In genomic region chr11:46089081-46089713, GRCm38 (mm10) we compare ENCODE assay signal across 12 mouse cellular contexts. TPM values are rescaled to one million over a fixed set of nuclear protein-coding genes. Genes with fewer than 3 reads are reported as not detected.
DNase-seq lines count a peak whose midpoint lies in the region; ATAC-seq and TF ChIP-seq lines count a peak whose summit lies in the region.
"Had no signal": no experiment of that assay in that cellular context is flagged by ENCODE, and none has a peak within 500 bp of the region (broad histone marks: within the 10 kb centered on the region; RNA-seq: fewer than 3 reads in every experiment).

No protein-coding gene starts in this region.

- no peak for TF ChIP-seq POLR2A in lung, adult 2 months (IDR thresholded peaks at IDR 0.05; ENCODE audit: borderline replicate concordance, extremely low read depth, low read depth, low read length)

- peak overlapping the region; percentile 19; the same call in 1 of the 2 replicates for H3K9ac ChIP-seq in lung, embryonic 16.5 days (ENCODE audit: low read length)
- H3K9ac ChIP-seq in embryonic facial prominence, embryonic 15.5 days, result no peak overlapping the region
- no peak overlapping the region for H3K9ac ChIP-seq in neural tube, embryonic 13.5 days
- H3K9ac ChIP-seq: forebrain, embryonic 13.5 days; neural tube, embryonic 12.5 days had no signal

- peak; percentile 92 for ATAC-seq in lung, embryonic 16.5 days (ENCODE audit: low read depth)
- 0 out of 2 replicates have a peak, but pooled peaks have one; percentile 18 for ATAC-seq in embryonic facial prominence, embryonic 15.5 days (ENCODE audit: insufficient number of reproducible peaks, low FRiP score, low TSS enrichment, low read depth)
- no peak for ATAC-seq in neural tube, embryonic 13.5 days (ENCODE audit: low read depth)
- no peak for ATAC-seq in granulocyte monocyte progenitor cell, adult 5-6 weeks (replicated peaks; ENCODE audit: poor library complexity, severe bottlenecking)
- ATAC-seq: forebrain, embryonic 13.5 days had no signal

- no peaks in the 10 kb centered on the region for H3K27me3 ChIP-seq in lung, embryonic 16.5 days (ENCODE audit: control insufficient read depth, insufficient read depth, low read depth, low read length)
- H3K27me3 ChIP-seq in embryonic facial prominence, embryonic 15.5 days, result no peaks in the 10 kb centered on the region
- no peaks in the 10 kb centered on the region for H3K27me3 ChIP-seq in neural tube, embryonic 13.5 days
- H3K27me3 ChIP-seq: forebrain, embryonic 13.5 days; neural tube, embryonic 12.5 days had no signal

- no peak for DNase-seq in lung, adult 2 months
- DNase-seq in kidney, postnatal 14 days, result peak; percentile 63
- no peak for DNase-seq in gastrocnemius, postnatal 10 days
- DNase-seq in cerebellum, adult 9-11 months, result no peak
- DNase-seq: adrenal gland, postnatal 25 days had no signal

- peak overlapping the region; percentile 81 for H3K27ac ChIP-seq in lung, embryonic 16.5 days (ENCODE audit: low read length)
- H3K27ac ChIP-seq in embryonic facial prominence, embryonic 15.5 days (replicated peaks), result no peak overlapping the region
- 0 out of 2 replicates have a peak overlapping the region, but pooled peaks have one; percentile 0 for H3K27ac ChIP-seq in neural tube, embryonic 13.5 days (replicated peaks)
- H3K27ac ChIP-seq: forebrain, embryonic 13.5 days; macrophage; neural tube, embryonic 12.5 days had no signal

- H3K4me2 ChIP-seq in lung, embryonic 16.5 days (ENCODE audit: low read depth, low read length), result 0 out of 2 replicates have a peak overlapping the region, but pooled peaks have one; percentile 19
- H3K4me2 ChIP-seq in embryonic facial prominence, embryonic 15.5 days (replicated peaks), result no peak overlapping the region
- H3K4me2 ChIP-seq in neural tube, embryonic 13.5 days, result no peak overlapping the region
- H3K4me2 ChIP-seq: forebrain, embryonic 13.5 days; neural tube, embryonic 12.5 days had no signal

- 44% methylated on average over 4 of the region's 4 CpGs for WGBS in lung, embryonic 16.5 days
- WGBS in lung, adult 2 months, result 53% methylated on average over 4 of the region's 4 CpGs
- 54% methylated on average over 4 of the region's 4 CpGs for whole genome bisulfite sequencing in embryonic facial prominence, embryonic 15.5 days
- 77% methylated on average over 4 of the region's 4 CpGs for WGBS in neural tube, embryonic 13.5 days

- H3K36me3 ChIP-seq in lung, embryonic 16.5 days (ENCODE audit: control insufficient read depth, insufficient read depth, low read length), result peaks cover 4% of the 10 kb centered on the region; the same call in 1 of the 2 replicates
- no peaks in the 10 kb centered on the region for H3K36me3 ChIP-seq in embryonic facial prominence, embryonic 15.5 days
- H3K36me3 ChIP-seq in neural tube, embryonic 13.5 days, result 0 out of 2 replicates have a peak, but pooled peaks cover 10% of the 10 kb centered on the region
- H3K36me3 ChIP-seq: neural tube, embryonic 12.5 days had no signal

- no peak overlapping the region for H3K4me3 ChIP-seq in lung, embryonic 16.5 days (ENCODE audit: low read length)
- H3K4me3 ChIP-seq in lung, adult 2 months (replicated peaks; ENCODE audit: extremely low read depth, low read depth, low read length), result no peak overlapping the region
- H3K4me3 ChIP-seq in embryonic facial prominence, embryonic 15.5 days (replicated peaks), result no peak overlapping the region
- H3K4me3 ChIP-seq in neural tube, embryonic 13.5 days, result no peak overlapping the region
- H3K4me3 ChIP-seq: forebrain, embryonic 13.5 days; neural tube, embryonic 12.5 days had no signal

- H3K9me3 ChIP-seq in lung, embryonic 16.5 days (ENCODE audit: control insufficient read depth, low read length), result no peaks in the 10 kb centered on the region
- no peaks in the 10 kb centered on the region for H3K9me3 ChIP-seq in embryonic facial prominence, embryonic 15.5 days (replicated peaks)
- H3K9me3 ChIP-seq in neural tube, embryonic 13.5 days, result no peaks in the 10 kb centered on the region
- H3K9me3 ChIP-seq: forebrain, embryonic 13.5 days; neural tube, embryonic 12.5 days had no signal

- no peak for TF ChIP-seq CTCF in lung, adult 2 months (IDR thresholded peaks at IDR 0.05; ENCODE audit: insufficient read depth, low read length)

- H3K4me1 ChIP-seq in lung, embryonic 16.5 days (replicated peaks; ENCODE audit: control insufficient read depth, insufficient read depth, low read length), result peaks cover 58% of the 10 kb centered on the region
- H3K4me1 ChIP-seq in lung, adult 2 months (ENCODE audit: control insufficient read depth, insufficient read depth, low read length), result peaks cover 23% of the 10 kb centered on the region
- peaks cover 10% of the 10 kb centered on the region for H3K4me1 ChIP-seq in embryonic facial prominence, embryonic 15.5 days
- peaks cover 29% of the 10 kb centered on the region for H3K4me1 ChIP-seq in neural tube, embryonic 13.5 days (replicated peaks)

RNA-seq across cellular contexts. Expression of gene Adam19, which starts 33.4 kb away (rescaled TPM):
- polyA plus RNA-seq in lung, embryonic 16.5 days (2015; fragmentation: Nextera tagmentation; extraction: Ambion mirVana), result 20.7 and 22.2 TPM in 2 replicates
- polyA plus RNA-seq in lung, adult 2 months (2012; rRNA removed), result 24.3 and 29.4 TPM in 2 replicates
- 13.4 and 14.1 TPM in 2 replicates for polyA plus RNA-seq in embryonic facial prominence, embryonic 15.5 days (2015; fragmentation: Nextera tagmentation; extraction: Ambion mirVana)
- 19.2 and 19.8 TPM in 2 replicates for polyA plus RNA-seq in neural tube, embryonic 13.5 days (2015; fragmentation: Nextera tagmentation; extraction: Ambion mirVana)
- 0.19 TPM in 1 of 2 replicates, not detected in the other for total RNA-seq in granulocyte monocyte progenitor cell, adult 5-6 weeks (2014; fragmentation: Nextera tagmentation)
- total RNA-seq in granulocyte monocyte progenitor cell, adult 5-6 weeks (2017), result 0.26 and 0.43 TPM in 2 replicates
- total RNA-seq in gastrocnemius, postnatal 10 days (2021), result 10 to 100 TPM; 30.9 to 42.8 TPM

RNA-seq across cellular contexts. Expression of gene Gm12166, which starts 37.1 kb away (rescaled TPM):
- 5.4 and 6.8 TPM in 2 replicates for polyA plus RNA-seq in lung, embryonic 16.5 days (2015; fragmentation: Nextera tagmentation; extraction: Ambion mirVana)
- polyA plus RNA-seq in lung, adult 2 months (2012; rRNA removed), result 16.8 and 19.8 TPM in 2 replicates
- polyA plus RNA-seq in embryonic facial prominence, embryonic 15.5 days (2015; fragmentation: Nextera tagmentation; extraction: Ambion mirVana), result 3.9 and 7.7 TPM in 2 replicates
- polyA plus RNA-seq in neural tube, embryonic 13.5 days (2015; fragmentation: Nextera tagmentation; extraction: Ambion mirVana), result 6.6 and 7.2 TPM in 2 replicates
- 9.0 and 11.9 TPM in 2 replicates for total RNA-seq in granulocyte monocyte progenitor cell, adult 5-6 weeks (2014; fragmentation: Nextera tagmentation)
- 20.7 and 35.7 TPM in 2 replicates for total RNA-seq in granulocyte monocyte progenitor cell, adult 5-6 weeks (2017)
- 1 to 10 TPM in 1 of 2 experiments, under 1 TPM in 1; 0.72 to 1.4 TPM for total RNA-seq in gastrocnemius, postnatal 10 days (2021)

Comparison
In these comparisons a context has a peak if more than half of its experiments do, and no peak if none do; other contexts are left out.
1. ATAC-seq: peak in lung, embryonic 16.5 days (single experiment) and embryonic facial prominence, embryonic 15.5 days (single experiment); none in neural tube, embryonic 13.5 days (single experiment) and granulocyte monocyte progenitor cell, adult 5-6 weeks (single experiment).